Mouse (Mus musculus) left cerebral cortex, postnatal 36 days (tissue): ENCODE measurements around the gene Olfr12. TPM values are rescaled to one million over a fixed set of nuclear protein-coding genes. Genes with fewer than 3 reads are reported as not detected.

Experiments
- total RNA-seq, 2 experiments: library from RNA; stranded (reverse); gene quantifications; 2 replicates each; pipeline ENCODE4 v1.2.3; 2021

Olfr12 gene
- total RNA-seq, 2 experiments from 2014 or later: not detected

Other genes with a start within 250 kb of the Olfr12 start
- 100 to 1,000 TPM; 217 to 221 TPM for gene Ndufa10, start 143.9 kb upstream of the Olfr12 start, total RNA-seq
- gene Olfr1416, start 132.7 kb upstream of the Olfr12 start, total RNA-seq: not detected
- gene Olfr1415, start 121.7 kb upstream of the Olfr12 start, total RNA-seq: not detected
- not detected for gene Olfr1414, start 99.1 kb upstream of the Olfr12 start, total RNA-seq
- gene Olfr1413, start 46.5 kb upstream of the Olfr12 start, total RNA-seq: not detected
- gene Olfr1412, start 32.0 kb upstream of the Olfr12 start, total RNA-seq: not detected
- not detected for gene Olfr1411, start 23.4 kb upstream of the Olfr12 start, total RNA-seq
- gene Olfr1410, start 12.0 kb upstream of the Olfr12 start, total RNA-seq: not detected
- gene Cops9, start 24.2 kb downstream of the Olfr12 start, total RNA-seq: 100 to 1,000 TPM; 233 to 246 TPM
- gene Otos, start 31.1 kb downstream of the Olfr12 start, total RNA-seq: not detected
- 10 to 100 TPM; 78.7 to 81.8 TPM for gene Gpc1, start 213.9 kb downstream of the Olfr12 start, total RNA-seq